In the genomic region with DNA sequence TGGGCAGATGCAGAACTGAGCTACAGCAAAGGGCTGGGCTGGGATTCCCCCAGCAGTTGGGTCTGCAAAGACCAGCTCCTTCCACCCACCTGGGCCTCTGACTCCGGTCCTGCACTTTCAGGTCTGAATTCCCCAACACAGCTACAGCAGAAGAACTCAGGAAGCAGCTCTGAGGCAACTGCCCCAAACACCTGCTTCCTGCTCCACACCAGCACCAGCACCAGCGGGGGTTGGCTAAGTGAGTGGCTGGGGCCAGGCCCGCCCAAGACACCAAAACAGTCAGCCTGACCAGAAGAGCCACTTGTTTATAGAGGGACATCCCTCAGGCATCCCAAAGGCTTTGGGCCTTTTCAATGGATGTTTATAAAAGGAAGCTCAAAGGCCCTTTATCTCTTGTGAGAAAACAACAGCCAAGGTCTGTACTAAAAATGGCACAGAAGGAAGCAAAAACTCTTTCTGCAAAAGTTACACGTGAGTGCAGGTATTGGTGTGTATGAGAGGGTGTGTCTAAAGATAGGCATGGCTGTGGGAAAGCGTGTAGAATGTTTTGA, we compare ENCODE assay signal across 9 mouse cellular contexts. TPM values are rescaled to one million over a fixed set of nuclear protein-coding genes. Genes with fewer than 3 reads are reported as not detected.
DNase-seq lines count a peak whose midpoint lies in the region; ATAC-seq and TF ChIP-seq lines count a peak whose summit lies in the region.
"Had no signal": no experiment of that assay in that cellular context is flagged by ENCODE, and none has a peak within 500 bp of the region (broad histone marks: within the 10 kb centered on the region; RNA-seq: fewer than 3 reads in every experiment).

No protein-coding gene starts in this region.

- no peak overlapping the region for H3K4me3 ChIP-seq in layer of hippocampus, adult 2 months
- 0 out of 2 replicates have a peak overlapping the region, but pooled peaks have one; percentile 1 for H3K4me3 ChIP-seq in lung, embryonic 15.5 days
- no peak overlapping the region for H3K4me3 ChIP-seq in stomach, embryonic 16.5 days (replicated peaks; ENCODE audit: low read length)
- no peak overlapping the region for H3K4me3 ChIP-seq in forebrain, embryonic 13.5 days
- H3K4me3 ChIP-seq: limb, embryonic 12.5 days had no signal

- no peaks in the 10 kb centered on the region for H3K36me3 ChIP-seq in lung, embryonic 15.5 days
- H3K36me3 ChIP-seq in stomach, embryonic 16.5 days (ENCODE audit: control insufficient read depth, insufficient read depth, low read length): no peaks in the 10 kb centered on the region
- peaks cover 5% of the 10 kb centered on the region; the same call in 1 of the 2 replicates for H3K36me3 ChIP-seq in forebrain, embryonic 13.5 days (ENCODE audit: poor library complexity, severe bottlenecking)
- H3K36me3 ChIP-seq: limb, embryonic 12.5 days had no signal

- peak overlapping the region; percentile 16; the same call in 1 of the 2 replicates for H3K4me2 ChIP-seq in lung, embryonic 15.5 days
- H3K4me2 ChIP-seq in stomach, embryonic 16.5 days (ENCODE audit: low read depth, low read length): no peak overlapping the region
- no peak overlapping the region for H3K4me2 ChIP-seq in forebrain, embryonic 13.5 days
- H3K4me2 ChIP-seq: limb, embryonic 12.5 days had no signal

- H3K27ac ChIP-seq in layer of hippocampus, adult 2 months: peak overlapping the region; percentile 33
- H3K27ac ChIP-seq in lung, embryonic 15.5 days: peak overlapping the region; percentile 83
- peak overlapping the region; percentile 75 for H3K27ac ChIP-seq in stomach, embryonic 16.5 days (ENCODE audit: low read length)
- H3K27ac ChIP-seq in forebrain, embryonic 13.5 days: no peak overlapping the region

- intact Hi-C loops in left cerebral cortex, postnatal 4 days (cut with DNase I): no loop called here

- WGBS in lung, embryonic 15.5 days: 38% methylated on average over 5 of the region's 5 CpGs
- 31% methylated on average over 5 of the region's 5 CpGs for whole genome bisulfite sequencing in stomach, embryonic 16.5 days
- WGBS in forebrain, embryonic 13.5 days: 75% methylated on average over 5 of the region's 5 CpGs

- H3K27me3 ChIP-seq in lung, embryonic 15.5 days: no peaks in the 10 kb centered on the region
- no peaks in the 10 kb centered on the region for H3K27me3 ChIP-seq in stomach, embryonic 16.5 days (ENCODE audit: control insufficient read depth, insufficient read depth, low read length)
- H3K27me3 ChIP-seq in forebrain, embryonic 13.5 days: no peaks in the 10 kb centered on the region

- H3K9ac ChIP-seq in lung, embryonic 15.5 days: no peak overlapping the region
- no peak overlapping the region for H3K9ac ChIP-seq in stomach, embryonic 16.5 days (ENCODE audit: low read length)
- H3K9ac ChIP-seq in forebrain, embryonic 13.5 days: no peak overlapping the region
- H3K9ac ChIP-seq: limb, embryonic 12.5 days had no signal

- H3K9me3 ChIP-seq in lung, embryonic 15.5 days: no peaks in the 10 kb centered on the region
- H3K9me3 ChIP-seq in stomach, embryonic 16.5 days (replicated peaks; ENCODE audit: control insufficient read depth, low read length): no peaks in the 10 kb centered on the region
- no peaks in the 10 kb centered on the region for H3K9me3 ChIP-seq in forebrain, embryonic 13.5 days (replicated peaks)
- H3K9me3 ChIP-seq: limb, embryonic 12.5 days had no signal

- ATAC-seq in lung, embryonic 15.5 days (ENCODE audit: borderline replicate concordance, extremely low read depth, low FRiP score, low TSS enrichment): peak; percentile 53
- ATAC-seq in stomach, embryonic 16.5 days (ENCODE audit: insufficient read depth, low FRiP score): peak; percentile 69; the same call in 1 of the 2 replicates
- ATAC-seq in forebrain, embryonic 13.5 days: no peak

- peaks cover 5% of the 10 kb centered on the region; the same call in 1 of the 2 replicates for H3K4me1 ChIP-seq in lung, embryonic 15.5 days
- H3K4me1 ChIP-seq in stomach, embryonic 16.5 days (ENCODE audit: control insufficient read depth, insufficient read depth, low read length): no peaks in the 10 kb centered on the region
- no peaks in the 10 kb centered on the region; the same call in 1 of the 2 replicates for H3K4me1 ChIP-seq in forebrain, embryonic 13.5 days

- no peak for TF ChIP-seq CTCF in layer of hippocampus, adult 2 months (conservative IDR thresholded peaks at IDR 0.05)

- no peak for DNase-seq in layer of hippocampus, adult 2 months (ENCODE audit: low spot score in 2 of 2)
- DNase-seq in layer of hippocampus, adult 9-11 months: no peak
- peak; percentile 42 for DNase-seq in heart, adult 8-10 months (ENCODE audit: low spot score)
- no peak for DNase-seq in left cerebral cortex, postnatal 4 days
- no peak for DNase-seq in retina, embryonic 14.5 days (ENCODE audit: low spot score)

RNA-seq across cellular contexts. Expression of a gene that starts 9.0 kb away (rescaled TPM):
- 10 to 100 TPM; 39.9 to 43.2 TPM for total RNA-seq in layer of hippocampus, adult 2 months (2021)
- 1 to 10 TPM; 4.1 to 7.7 (median 6.6) TPM for total RNA-seq in heart, adult 8-10 months (2022)
- polyA plus RNA-seq in lung, embryonic 15.5 days (2015; fragmentation: Nextera tagmentation; extraction: Ambion mirVana): 11.9 and 13.5 TPM in 2 replicates
- 13.4 and 16.4 TPM in 2 replicates for polyA plus RNA-seq in stomach, embryonic 16.5 days (2015; fragmentation: Nextera tagmentation; extraction: Ambion mirVana)
- total RNA-seq in left cerebral cortex, postnatal 4 days (2021): 10 to 100 TPM; 48.7 to 52.5 TPM
- 21.1 and 22.1 TPM in 2 replicates for polyA plus RNA-seq in forebrain, embryonic 13.5 days (2015; fragmentation: Nextera tagmentation; extraction: Ambion mirVana)

Comparison
In these comparisons a context has a peak if more than half of its experiments do, and no peak if none do; other contexts are left out.
1. RNA of a gene that starts 9.0 kb away (total RNA-seq): 48.7 to 52.5 TPM in left cerebral cortex, postnatal 4 days and 39.9 to 43.2 TPM in layer of hippocampus, adult 2 months; 4.1 to 7.7 TPM in heart, adult 8-10 months; every median in the first group is over 4 times any median in the second.